Mouse (Mus musculus): ENCODE results near the gene Stk32c.

Gene Stk32c

GRCm38 (mm10) chr7:139139921-139140461 lies 73.1 kb downstream of the Stk32c start:
- DNase-seq = no peak

GRCm38 (mm10) chr7:139136906-139137491 lies 76.1 kb downstream of the Stk32c start:
- DNase-seq = peak; percentile 56 to 61

GRCm38 (mm10) chr7:139135236-139135635 lies 77.9 kb downstream of the Stk32c start:
- DNase-seq = peak in 1 of 2 experiments; percentile 33

- DNase-seq = peak; percentile 94 to 96
Measured at GRCm38 (mm10) chr7:139133446-139133845, 79.7 kb downstream of the Stk32c start.

- DNase-seq = no peak
Measured at GRCm38 (mm10) chr7:139131538-139131937, 81.6 kb downstream of the Stk32c start.

GRCm38 (mm10) chr7:139130361-139130760 lies 82.7 kb downstream of the Stk32c start:
- DNase-seq = peak in 1 of 2 experiments; percentile 25

GRCm38 (mm10) chr7:139128994-139129393 lies 84.1 kb downstream of the Stk32c start:
- DNase-seq = no peak

GRCm38 (mm10) chr7:139126549-139126948 lies 86.6 kb downstream of the Stk32c start:
- DNase-seq = peak; percentile 64 to 65

GRCm38 (mm10) chr7:139125881-139126280 lies 87.2 kb downstream of the Stk32c start:
- DNase-seq = no peak

GRCm38 (mm10) chr7:139119775-139120153 lies 93.3 kb downstream of the Stk32c start:
- no peak for DNase-seq

- DNase-seq = peak; percentile 95 to 96
Measured at GRCm38 (mm10) chr7:139119152-139119774, 93.8 kb downstream of the Stk32c start.

GRCm38 (mm10) chr7:139107908-139108650 lies 105.0 kb downstream of the Stk32c start:
- no peak for DNase-seq

GRCm38 (mm10) chr7:139105705-139106104 lies 107.4 kb downstream of the Stk32c start:
- peak; percentile 92 to 94 for DNase-seq

- peak; percentile 32 to 48 for DNase-seq
Measured at GRCm38 (mm10) chr7:139105076-139105475, 108.0 kb downstream of the Stk32c start.

- peak; percentile 83 to 85 for DNase-seq
Measured at GRCm38 (mm10) chr7:139103960-139104381, 109.1 kb downstream of the Stk32c start.

GRCm38 (mm10) chr7:139101826-139102225 lies 111.3 kb downstream of the Stk32c start:
- DNase-seq = peak; percentile 85 to 88

- peak; percentile 41 to 47 for DNase-seq
Measured at GRCm38 (mm10) chr7:139101286-139101804, 111.8 kb downstream of the Stk32c start.

- DNase-seq = peak; percentile 68
Measured at GRCm38 (mm10) chr7:139100531-139101095, 112.5 kb downstream of the Stk32c start.

- DNase-seq = peak; percentile 33 to 46
Measured at GRCm38 (mm10) chr7:139096399-139096798, 116.7 kb downstream of the Stk32c start.

GRCm38 (mm10) chr7:139095282-139095681 lies 117.8 kb downstream of the Stk32c start:
- peak in 1 of 2 experiments; percentile 37 for DNase-seq

GRCm38 (mm10) chr7:139094761-139095160 lies 118.3 kb downstream of the Stk32c start:
- DNase-seq = peak; percentile 90 to 94

GRCm38 (mm10) chr7:139093781-139094180 lies 119.3 kb downstream of the Stk32c start:
- peak in 1 of 2 experiments; percentile 37 for DNase-seq

GRCm38 (mm10) chr7:139093124-139093523 lies 120.0 kb downstream of the Stk32c start:
- peak; percentile 76 to 81 for DNase-seq
